Mouse (Mus musculus) bone marrow macrophage, adult 2 months (primary cell): ENCODE measurements around the gene Rhcg.

Source experiments
- CTCF ChIP-seq: IDR thresholded peaks from 2 replicates; pipeline ENCODE4 v1.5.1; 2012; ENCODE audit warnings: low read depth, mild to moderate bottlenecking, low read length, moderate library complexity
- POLR2A ChIP-seq: IDR thresholded peaks from 2 replicates; pipeline ENCODE4 v1.6.1; 2012; ENCODE audit warnings: mild to moderate bottlenecking, low read depth, low read length, borderline replicate concordance

DNA sequence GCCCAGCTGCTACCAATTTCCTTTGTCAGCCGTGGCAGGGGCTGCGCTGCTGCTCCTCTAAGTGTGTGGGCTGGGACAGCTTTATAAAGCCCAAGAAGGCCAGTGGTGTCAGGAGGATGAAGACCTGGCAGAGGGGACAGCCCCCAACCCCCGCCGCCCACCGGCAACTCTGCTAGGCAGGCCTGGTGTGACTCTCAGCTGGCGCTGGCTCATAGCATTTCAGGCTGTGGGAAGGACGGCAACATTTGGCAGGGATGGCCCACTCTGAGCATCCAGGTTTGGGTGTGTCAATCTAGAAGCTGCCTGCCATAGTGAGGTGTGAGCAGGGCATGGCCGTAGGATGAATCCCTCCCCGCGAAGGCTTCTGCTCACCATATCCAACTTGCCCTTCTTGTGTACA lies 17.3 kb downstream of the Rhcg start:
- TF ChIP-seq CTCF (no peak), POLR2A (no peak)
